Mouse (Mus musculus) stomach, postnatal 0 days (tissue): ENCODE measurements around the gene Oxa1l.

Experiments used
- CTCF ChIP-seq: IDR thresholded peaks from 2 replicates; pipeline ENCODE4 v1.5.1; 2016; ENCODE audit warnings: antibody characterized with exemption, low read depth, mild to moderate bottlenecking, moderate library complexity
- EP300 ChIP-seq: optimal IDR thresholded peaks from 2 replicates; pipeline ENCODE3; 2016; ENCODE audit warnings: antibody characterized with exemption

- TF ChIP-seq EP300 = no peak
- peak; percentile 90 for TF ChIP-seq CTCF
Measured at GRCm38 (mm10) chr14:54412629-54413170, 52.1 kb downstream of the Oxa1l start.
